ENCODE assay signal across 10 mouse cellular contexts in genomic region chr5:91403281-91403680, GRCm38 (mm10). TPM values are rescaled to one million over a fixed set of nuclear protein-coding genes. Genes with fewer than 3 reads are reported as not detected.
DNase-seq lines count a peak whose midpoint lies in the region; ATAC-seq and TF ChIP-seq lines count a peak whose summit lies in the region.
"Had no signal": no experiment of that assay in that cellular context is flagged by ENCODE, and none has a peak within 500 bp of the region (broad histone marks: within the 10 kb centered on the region; RNA-seq: fewer than 3 reads in every experiment).

No protein-coding gene starts in this region.

- H3K36me3 ChIP-seq in heart, embryonic 13.5 days: no peaks in the 10 kb centered on the region
- H3K36me3 ChIP-seq in liver, embryonic 12.5 days: no peaks in the 10 kb centered on the region
- H3K36me3 ChIP-seq in liver, embryonic 11.5 days (ENCODE audit: control insufficient read depth, insufficient read depth, low read length): no peaks in the 10 kb centered on the region
- no peaks in the 10 kb centered on the region for H3K36me3 ChIP-seq in intestine, embryonic 15.5 days
- H3K36me3 ChIP-seq in thymus, adult 2 months (ENCODE audit: control insufficient read depth, insufficient read depth, low read length): no peaks in the 10 kb centered on the region
- H3K36me3 ChIP-seq: liver, embryonic 15.5 days had no signal

- no peak for DNase-seq in heart, postnatal 14 days
- no peak for DNase-seq in liver, embryonic 11.5 days (ENCODE audit: low spot score)
- DNase-seq in kidney, postnatal 36 days: peak; percentile 22 to 32
- DNase-seq in thymus, adult 2 months: no peak

- WGBS in heart, embryonic 13.5 days: 80% methylated on average over 4 of the region's 4 CpGs
- WGBS in liver, embryonic 12.5 days (ENCODE audit: insufficient replicate concordance): 67% methylated on average over 4 of the region's 4 CpGs
- WGBS in liver, embryonic 11.5 days: 80% methylated on average over 4 of the region's 4 CpGs
- WGBS in intestine, embryonic 15.5 days: 76% methylated on average over 4 of the region's 4 CpGs
- 84% methylated on average over 4 of the region's 4 CpGs for WGBS in thymus, adult 2 months

- no peak for TF ChIP-seq CTCF in thymus, adult 2 months (IDR thresholded peaks at IDR 0.05; ENCODE audit: borderline replicate concordance, control insufficient read depth, extremely low read depth, insufficient read depth, low read length, poor library complexity)

- no peak for ATAC-seq in heart, embryonic 13.5 days (ENCODE audit: extremely low read depth, insufficient number of reproducible peaks, low FRiP score, low TSS enrichment)
- ATAC-seq in liver, embryonic 12.5 days: no peak
- ATAC-seq in liver, embryonic 11.5 days (replicated peaks; ENCODE audit: low FRiP score): no peak
- ATAC-seq in intestine, embryonic 15.5 days: no peak
- no peak for ATAC-seq in megakaryocyte, adult 5-6 weeks (ENCODE audit: poor library complexity, severe bottlenecking)

- no peaks in the 10 kb centered on the region for H3K4me1 ChIP-seq in heart, embryonic 13.5 days
- 0 out of 2 replicates have a peak, but pooled peaks cover 8% of the 10 kb centered on the region for H3K4me1 ChIP-seq in liver, embryonic 12.5 days
- no peaks in the 10 kb centered on the region for H3K4me1 ChIP-seq in liver, embryonic 11.5 days (replicated peaks; ENCODE audit: control insufficient read depth, insufficient read depth, low read length)
- H3K4me1 ChIP-seq in intestine, embryonic 15.5 days (replicated peaks): no peaks in the 10 kb centered on the region; the same call in 1 of the 2 replicates
- H3K4me1 ChIP-seq in thymus, adult 2 months (replicated peaks; ENCODE audit: control insufficient read depth, insufficient read depth, low read length): peaks cover 6% of the 10 kb centered on the region; the same call in 1 of the 2 replicates

- no peak for TF ChIP-seq POLR2A in thymus, adult 2 months (IDR thresholded peaks at IDR 0.05; ENCODE audit: control insufficient read depth, extremely low read depth, insufficient read depth, low read length, poor library complexity)

- no peaks in the 10 kb centered on the region; the same call in 1 of the 2 replicates for H3K27me3 ChIP-seq in heart, embryonic 13.5 days (replicated peaks)
- H3K27me3 ChIP-seq in liver, embryonic 12.5 days (replicated peaks): no peaks in the 10 kb centered on the region
- H3K27me3 ChIP-seq in liver, embryonic 11.5 days (replicated peaks; ENCODE audit: control insufficient read depth, insufficient read depth, low read length): no peaks in the 10 kb centered on the region
- H3K27me3 ChIP-seq in intestine, embryonic 15.5 days (replicated peaks): no peaks in the 10 kb centered on the region
- no peaks in the 10 kb centered on the region for H3K27me3 ChIP-seq in thymus, adult 2 months (ENCODE audit: control insufficient read depth, insufficient read depth, low read length)
- H3K27me3 ChIP-seq: liver, embryonic 15.5 days had no signal

- H3K9ac ChIP-seq in heart, embryonic 13.5 days: 0 out of 2 replicates have a peak overlapping the region, but pooled peaks have one; percentile 86
- H3K9ac ChIP-seq in liver, embryonic 12.5 days: no peak overlapping the region
- no peak overlapping the region for H3K9ac ChIP-seq in liver, embryonic 11.5 days (ENCODE audit: low read depth, low read length)
- H3K9ac ChIP-seq in intestine, embryonic 15.5 days: no peak overlapping the region

- peak overlapping the region; percentile 68; the same call in 1 of the 2 replicates for H3K4me3 ChIP-seq in heart, embryonic 13.5 days
- no peak overlapping the region for H3K4me3 ChIP-seq in liver, embryonic 12.5 days
- no peak overlapping the region for H3K4me3 ChIP-seq in liver, embryonic 11.5 days (ENCODE audit: low read depth, low read length)
- H3K4me3 ChIP-seq in intestine, embryonic 15.5 days (replicated peaks): no peak overlapping the region
- no peak overlapping the region for H3K4me3 ChIP-seq in thymus, adult 2 months (ENCODE audit: control insufficient read depth, insufficient read depth, low read length)

- H3K27ac ChIP-seq in heart, embryonic 13.5 days (replicated peaks): no peak overlapping the region
- no peak overlapping the region for H3K27ac ChIP-seq in liver, embryonic 12.5 days
- H3K27ac ChIP-seq in liver, embryonic 11.5 days (ENCODE audit: low read depth, low read length): no peak overlapping the region
- no peak overlapping the region for H3K27ac ChIP-seq in intestine, embryonic 15.5 days
- no peak overlapping the region for H3K27ac ChIP-seq in thymus, adult 2 months (ENCODE audit: control insufficient read depth, insufficient read depth, low read length)
- H3K27ac ChIP-seq: left cerebral cortex, adult 2 months; liver, embryonic 15.5 days had no signal

- intact Hi-C loops in heart, postnatal 14 days (cut with DNase I): no loop called here

- H3K4me2 ChIP-seq in heart, embryonic 13.5 days: peak overlapping the region; percentile 84
- peak overlapping the region; percentile 64; the same call in 1 of the 2 replicates for H3K4me2 ChIP-seq in liver, embryonic 12.5 days
- no peak overlapping the region for H3K4me2 ChIP-seq in liver, embryonic 11.5 days
- H3K4me2 ChIP-seq in intestine, embryonic 15.5 days (replicated peaks): peak overlapping the region; percentile 85; the same call in 1 of the 2 replicates

- H3K9me3 ChIP-seq in heart, embryonic 13.5 days: no peaks in the 10 kb centered on the region
- no peaks in the 10 kb centered on the region for H3K9me3 ChIP-seq in liver, embryonic 12.5 days (replicated peaks)
- H3K9me3 ChIP-seq in liver, embryonic 11.5 days (ENCODE audit: control insufficient read depth, low read length): no peaks in the 10 kb centered on the region
- no peaks in the 10 kb centered on the region for H3K9me3 ChIP-seq in intestine, embryonic 15.5 days
- H3K9me3 ChIP-seq: liver, embryonic 15.5 days had no signal

RNA-seq across cellular contexts. Expression of gene Btc, which starts 0.5 kb away (rescaled TPM):
- polyA plus RNA-seq in heart, embryonic 13.5 days (2015; fragmentation: Nextera tagmentation; extraction: Ambion mirVana): 1.9 and 2.7 TPM in 2 replicates
- total RNA-seq in heart, postnatal 14 days (2021): 1 to 10 TPM; 1.3 to 1.5 TPM
- 0.08 and 0.33 TPM in 2 replicates for polyA plus RNA-seq in liver, embryonic 12.5 days (2016; fragmentation: Nextera tagmentation; extraction: Ambion mirVana)
- 0.23 and 0.52 TPM in 2 replicates for polyA plus RNA-seq in liver, embryonic 11.5 days (2014; fragmentation: Nextera tagmentation; extraction: Ambion mirVana)
- polyA plus RNA-seq in intestine, embryonic 15.5 days (2015; fragmentation: Nextera tagmentation; extraction: Ambion mirVana): 4.8 TPM in 2 replicates
- 0.13 and 0.34 TPM in 2 replicates for polyA plus RNA-seq in thymus, adult 2 months (2012; rRNA removed)
- total RNA-seq in megakaryocyte, adult 5-6 weeks (2015): not detected in 2 replicates
- not detected in 2 replicates for total RNA-seq in megakaryocyte, adult 5-6 weeks (2017)

Comparison
In these comparisons a context has a peak if more than half of its experiments do, and no peak if none do; other contexts are left out.
1. DNase-seq: peak in kidney, postnatal 36 days (2 of 2); none in heart, postnatal 14 days (0 of 2), liver, embryonic 11.5 days (single experiment) and thymus, adult 2 months (single experiment).